Mouse (Mus musculus): ENCODE data around the gene Slc38a1.

DNA sequence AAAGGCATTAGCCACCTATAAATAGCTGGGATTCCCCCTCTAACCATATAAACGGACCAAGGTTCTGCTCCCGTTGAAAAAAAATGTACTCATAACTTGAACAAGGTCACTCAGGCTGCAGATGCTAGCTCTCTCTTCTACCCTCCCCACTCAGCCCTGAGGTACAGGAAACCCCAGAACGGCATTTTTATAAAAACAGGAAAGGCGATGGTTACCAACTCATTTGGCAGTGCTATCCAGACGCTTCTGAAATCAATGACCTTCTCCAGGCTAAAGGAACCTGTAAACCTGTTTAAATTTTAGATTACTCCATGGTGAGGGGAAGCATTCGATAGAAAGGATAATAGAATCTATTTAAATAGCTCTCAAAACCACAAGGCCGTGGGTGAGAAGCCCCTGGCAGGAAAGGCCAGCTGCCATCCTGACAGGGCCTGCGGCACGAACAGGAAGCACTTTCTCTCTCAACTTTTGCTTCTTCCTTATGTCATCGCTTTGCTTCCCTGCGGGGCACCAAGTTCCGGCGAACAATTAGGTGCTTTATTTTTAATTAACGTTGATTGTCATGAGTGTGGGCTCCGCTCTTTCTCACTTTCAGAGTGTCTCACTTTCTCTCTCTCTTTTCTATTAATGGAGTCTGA lies 59.2 kb downstream of the Slc38a1 start:
- TF ChIP-seq CTCF (IDR thresholded peaks at IDR 0.05; ENCODE audit: insufficient read depth, low read depth, low read length) (no peak), POLR2A (IDR thresholded peaks at IDR 0.05; ENCODE audit: insufficient read depth, low read depth, low read length) (no peak)

All from olfactory bulb, adult 2 months (tissue).